Mouse (Mus musculus) embryonic facial prominence, embryonic 11.5 days (tissue): ENCODE data around the gene Gpr37l1. TPM values are rescaled to one million over a fixed set of nuclear protein-coding genes. Genes with fewer than 3 reads are reported as not detected.

Experiments used
- ATAC-seq: fragments of 200-750 bp; cut with Nextera tagmentation; replicated peaks from 2 replicates; pipeline ENCODE4 v1.8.0; 2017; ENCODE audit warnings: low read depth; ENCODE audit not compliant: insufficient number of reproducible peaks, low FRiP score, low TSS enrichment
- DNase-seq: peaks from one replicate; pipeline ENCODE4 v3.0.0-alpha.2; 2015; ENCODE audit warnings: low spot score
- H3K27ac ChIP-seq: fragments of 300-500 bp; sonication (generic); replicated peaks from 2 replicates; pipeline ENCODE4 v1.5.1; 2014; ENCODE audit warnings: mild to moderate bottlenecking, low read depth, low read length, control low read depth
- H3K27me3 ChIP-seq: fragments of 300-500 bp; sonication (generic); 2 replicates; pipeline ENCODE4 v1.6.1; 2014; ENCODE audit warnings: mild to moderate bottlenecking, low read length, moderate library complexity, mixed read lengths; ENCODE audit not compliant: control insufficient read depth, insufficient read depth
- H3K36me3 ChIP-seq: fragments of 300-500 bp; sonication (generic); replicated peaks from 2 replicates; pipeline ENCODE4 v1.6.1; 2014; ENCODE audit warnings: low read depth, mild to moderate bottlenecking, low read length, moderate library complexity, mixed read lengths; ENCODE audit not compliant: control insufficient read depth, insufficient read depth
- H3K4me1 ChIP-seq: fragments of 300-500 bp; sonication (generic); 2 replicates; pipeline ENCODE4 v1.6.1; 2014; ENCODE audit warnings: low read length, mixed read lengths; ENCODE audit not compliant: control insufficient read depth, insufficient read depth
- H3K4me2 ChIP-seq: fragments of 300-500 bp; sonication (generic); 2 replicates; pipeline ENCODE4 v1.6.1; 2014; ENCODE audit warnings: low read depth, mild to moderate bottlenecking, control low read depth, low read length, moderate library complexity
- H3K4me3 ChIP-seq: fragments of 300-500 bp; sonication (generic); 2 replicates; pipeline ENCODE4 v1.5.1; 2014; ENCODE audit warnings: low read depth, low read length, control low read depth
- H3K9ac ChIP-seq: fragments of 300-500 bp; sonication (generic); replicated peaks from 2 replicates; pipeline ENCODE4 v1.6.1; 2014; ENCODE audit warnings: mild to moderate bottlenecking, control low read depth, low read length
- H3K9me3 ChIP-seq: fragments of 300-500 bp; sonication (generic); replicated peaks from 2 replicates; pipeline ENCODE4 v1.6.1; 2016; ENCODE audit warnings: mild to moderate bottlenecking, low read length, inconsistent platforms, mixed read lengths; ENCODE audit not compliant: control insufficient read depth
- WGBS: fragments of 180-500 bp; shearing (Covaris S2); extraction: QIAGEN DNeasy Blood & Tissue Kit; methylation state at CpG from one replicate; pipeline ENCODE4 v1.1.7; 2014; 5-methylcytosine and 5-hydroxymethylcytosine counted together
- polyA plus RNA-seq: library from polyadenylated mRNA; unstranded; fragments of >200 nt; fragmentation: Nextera tagmentation; extraction: Ambion mirVana; gene quantifications from 2 replicates; pipeline ENCODE4 v1.2.1, GENCODE M21; 2014

Gpr37l1 gene
- polyA plus RNA-seq, 1 experiment from 2014 or later = not detected

DNA sequence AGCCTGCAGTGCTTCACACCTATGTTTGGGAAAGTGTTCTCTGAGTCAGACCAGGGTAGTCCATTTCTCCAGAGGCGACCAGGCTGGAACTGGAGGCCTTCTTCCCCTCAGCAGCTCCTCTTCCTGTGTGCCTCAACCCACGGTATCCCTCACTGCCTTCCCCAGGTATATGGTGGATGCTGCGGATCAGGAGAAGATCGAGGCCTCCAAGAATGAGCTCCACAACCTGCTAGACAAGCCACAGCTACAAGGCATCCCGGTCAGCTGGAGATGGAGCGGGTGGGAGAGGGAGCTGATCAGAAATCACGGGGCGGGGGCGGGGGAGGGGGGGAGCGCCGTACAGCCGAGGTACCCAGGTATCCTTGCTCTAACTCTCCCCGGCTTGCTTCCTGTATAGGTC, 13.5 kb downstream of the Gpr37l1 start:
- WGBS = 23% methylated on average over 11 of the region's 13 CpGs
- H3K27me3 ChIP-seq = no peaks in the 10 kb centered on the region
- peak overlapping the region; percentile 59 for H3K9ac ChIP-seq
- DNase-seq (no peak), ATAC-seq (peak; percentile 5; the same call in 1 of the 2 replicates)
- H3K4me1 ChIP-seq = no peaks in the 10 kb centered on the region
- peak overlapping the region; percentile 84 for H3K27ac ChIP-seq
- no peaks in the 10 kb centered on the region; the same call in none of the 2 replicates for H3K36me3 ChIP-seq
- H3K9me3 ChIP-seq = no peaks in the 10 kb centered on the region
- H3K4me3 ChIP-seq = no peak overlapping the region
- peak overlapping the region; percentile 24; the same call in 1 of the 2 replicates for H3K4me2 ChIP-seq

DNA sequence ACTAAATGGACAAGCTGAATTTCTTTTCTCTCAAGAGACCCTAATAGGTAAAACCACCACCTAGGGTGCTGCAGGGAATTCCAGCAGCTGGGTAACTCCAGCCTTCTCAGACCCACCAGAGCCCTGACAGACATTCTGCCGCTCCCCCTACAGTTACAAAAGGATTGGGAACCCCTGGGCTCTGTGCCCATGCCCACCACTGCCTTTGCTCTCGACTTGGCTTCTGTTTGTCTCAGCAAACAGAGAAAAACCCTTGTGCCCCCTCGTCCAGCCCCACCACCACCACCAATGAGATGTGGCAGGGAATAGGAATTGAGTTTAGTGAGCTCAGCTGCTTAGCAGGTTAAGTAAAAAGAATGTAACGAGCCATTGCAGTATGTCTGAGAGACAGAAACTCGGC, 18.5 kb downstream of the Gpr37l1 start:
- DNase-seq (no peak), ATAC-seq (no peak)
- H3K27me3 ChIP-seq = no peaks in the 10 kb centered on the region
- no peak overlapping the region for H3K4me2 ChIP-seq
- H3K4me1 ChIP-seq = 0 out of 2 replicates have a peak, but pooled peaks cover 3% of the 10 kb centered on the region
- no peaks in the 10 kb centered on the region for H3K9me3 ChIP-seq
- no peak overlapping the region for H3K9ac ChIP-seq
- 69% methylated on average over 5 of the region's 5 CpGs for WGBS
- no peaks in the 10 kb centered on the region for H3K36me3 ChIP-seq
- no peak overlapping the region for H3K4me3 ChIP-seq
- no peak overlapping the region for H3K27ac ChIP-seq

DNA sequence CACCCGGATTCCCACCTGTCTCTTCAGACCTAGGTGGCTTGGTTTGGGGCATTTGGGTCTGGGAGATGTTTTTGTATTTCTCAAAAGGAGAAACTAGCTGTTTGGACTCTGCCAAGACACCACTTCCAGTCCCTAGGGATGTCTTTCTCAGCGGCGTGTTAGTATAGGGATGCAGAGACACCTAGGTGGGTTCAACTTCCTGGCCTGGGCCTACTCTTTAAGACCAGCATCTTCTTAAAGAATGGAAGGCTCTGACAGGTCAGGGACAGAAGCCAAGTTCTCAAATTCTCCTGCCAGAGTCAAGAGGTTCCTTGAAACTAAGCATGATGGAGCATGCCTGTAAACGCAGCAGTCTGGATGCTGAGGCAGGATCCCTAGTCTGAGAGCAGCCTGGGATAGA, 19.0 kb downstream of the Gpr37l1 start:
- Histone ChIP-seq H3K4me3 (peak overlapping the region; percentile 90), H3K36me3 (no peaks in the 10 kb centered on the region), H3K9ac (no peak overlapping the region; the same call in none of the 2 replicates), H3K4me1 (0 out of 2 replicates have a peak, but pooled peaks cover 3% of the 10 kb centered on the region), H3K4me2 (peak overlapping the region; percentile 83; the same call in 1 of the 2 replicates), H3K27me3 (no peaks in the 10 kb centered on the region), H3K9me3 (no peaks in the 10 kb centered on the region), H3K27ac (no peak overlapping the region)
- ATAC-seq (no peak), DNase-seq (no peak)
- 70% methylated on average over 4 of the region's 4 CpGs for WGBS

DNA sequence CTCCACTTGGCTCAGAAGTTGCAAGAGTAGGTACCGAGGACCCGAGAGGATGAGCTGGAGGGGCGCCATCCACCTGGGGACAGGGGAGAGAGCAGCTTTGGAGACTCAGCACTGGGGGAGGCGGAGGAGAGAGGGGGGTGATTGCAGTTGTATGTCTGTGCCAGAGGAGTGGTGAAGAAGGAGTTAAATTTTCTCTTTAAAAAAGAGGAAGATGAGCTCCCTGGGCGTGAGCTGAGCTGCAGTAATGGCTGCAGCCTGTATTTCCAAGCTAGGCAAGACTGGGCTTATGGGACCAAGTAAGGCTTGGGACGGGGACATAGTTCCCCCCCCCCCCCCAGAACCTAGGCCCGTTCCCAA, 19.8 kb downstream of the Gpr37l1 start:
- no peaks in the 10 kb centered on the region for H3K9me3 ChIP-seq
- H3K4me3 ChIP-seq = peak overlapping the region; percentile 90
- H3K4me2 ChIP-seq = peak overlapping the region; percentile 83
- H3K36me3 ChIP-seq = no peaks in the 10 kb centered on the region
- WGBS = 2% methylated on average over 7 of the region's 7 CpGs
- H3K9ac ChIP-seq = peak overlapping the region; percentile 87
- 0 out of 2 replicates have a peak, but pooled peaks cover 3% of the 10 kb centered on the region for H3K4me1 ChIP-seq
- H3K27me3 ChIP-seq = no peaks in the 10 kb centered on the region
- H3K27ac ChIP-seq = no peak overlapping the region
- ATAC-seq (no peak), DNase-seq (peak; percentile 45)

DNA sequence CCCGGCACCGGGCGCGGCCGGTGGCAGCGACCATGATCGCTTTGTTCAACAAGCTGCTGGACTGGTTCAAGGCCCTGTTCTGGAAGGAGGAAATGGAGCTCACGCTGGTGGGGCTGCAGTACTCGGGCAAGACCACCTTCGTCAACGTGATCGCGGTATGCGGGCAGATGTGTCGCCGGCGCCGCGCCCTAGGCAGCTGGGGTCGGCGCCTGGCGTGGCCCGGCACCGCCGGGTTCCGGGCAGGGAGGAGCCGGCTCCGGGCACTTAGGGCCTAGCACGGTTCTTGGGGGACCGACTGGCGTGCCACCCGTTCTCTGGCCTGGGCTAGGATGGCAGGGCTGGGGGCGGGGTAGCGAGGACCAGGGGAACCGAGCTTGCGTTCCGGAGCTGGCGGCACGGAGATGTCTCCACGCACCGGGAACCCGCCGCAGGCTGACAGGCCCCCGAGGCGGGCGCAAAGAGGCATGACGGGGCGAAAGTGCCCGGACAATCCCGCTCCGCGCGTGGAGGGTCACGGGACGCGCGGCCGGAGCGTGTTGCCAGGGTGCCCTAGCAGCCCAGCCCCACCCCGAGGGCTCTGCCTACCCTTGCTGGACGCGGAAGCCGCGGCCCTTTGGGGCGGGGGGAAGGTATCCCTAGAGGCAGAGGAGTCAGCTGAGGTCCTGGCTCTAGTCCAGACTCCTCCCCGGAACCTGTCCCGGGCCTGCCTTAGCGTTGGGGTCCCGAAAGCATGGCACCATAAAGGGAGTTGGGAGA, 20.4 kb downstream of the Gpr37l1 start:
- Histone ChIP-seq H3K4me2 (peak overlapping the region; percentile 83), H3K9ac (peak overlapping the region; percentile 87), H3K9me3 (no peaks in the 10 kb centered on the region), H3K27ac (peak overlapping the region; percentile 74), H3K27me3 (no peaks in the 10 kb centered on the region), H3K36me3 (no peaks in the 10 kb centered on the region), H3K4me3 (peak overlapping the region; percentile 90), H3K4me1 (0 out of 2 replicates have a peak, but pooled peaks cover 3% of the 10 kb centered on the region)
- under 1% methylated on average over 67 of the region's 69 CpGs for WGBS
- peak; percentile 63 for ATAC-seq
- DNase-seq = peak; percentile 67

DNA sequence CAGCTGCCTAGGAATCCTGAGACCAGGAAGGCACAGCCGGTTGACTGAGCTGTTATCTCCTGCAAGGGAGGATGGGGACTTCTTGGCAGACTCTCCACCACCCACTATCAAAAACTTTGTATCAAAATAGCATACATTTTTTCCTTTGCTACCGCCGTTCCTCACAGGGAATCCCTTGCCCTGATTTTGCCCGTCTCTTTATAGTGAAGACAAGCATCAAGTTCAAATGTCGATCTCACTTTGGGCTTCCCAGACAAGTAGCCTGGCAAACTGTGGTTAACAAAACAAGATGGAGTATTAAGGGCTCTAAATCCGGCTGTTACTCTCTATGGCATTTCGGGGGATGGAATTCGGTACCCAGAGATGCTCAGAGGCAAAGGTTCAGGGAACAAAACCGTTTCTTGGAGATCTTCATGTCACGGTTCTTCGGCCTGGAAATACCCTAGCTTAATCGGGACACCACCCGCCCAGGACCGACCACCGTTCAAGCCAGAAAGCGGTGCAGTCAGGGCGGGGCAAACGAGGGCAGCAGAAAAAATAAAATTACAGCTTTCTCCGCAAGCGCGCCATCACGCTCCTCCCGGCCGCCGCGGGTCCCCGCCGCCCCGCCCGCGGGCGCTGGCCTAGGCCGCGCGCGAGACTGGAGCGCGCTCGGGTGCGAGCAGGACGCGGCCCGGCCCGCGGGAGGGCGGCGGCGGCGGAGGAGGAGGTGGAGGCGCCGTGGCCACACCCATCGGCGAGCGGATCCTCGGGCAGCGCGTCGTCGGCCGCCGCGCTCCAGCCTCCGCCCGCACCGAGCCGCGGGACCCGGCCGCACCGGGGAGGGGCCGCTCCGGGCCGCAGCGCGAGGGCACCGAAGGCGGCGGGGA, 21.2 kb downstream of the Gpr37l1 start, which contains the start of gene Arl8a:
Gene Arl8a, plus strand, starts transcription at position 748 of the 869 bp plus-strand sequence.
- Histone ChIP-seq H3K36me3 (no peaks in the 10 kb centered on the region), H3K4me1 (0 out of 2 replicates have a peak, but pooled peaks cover 3% of the 10 kb centered on the region), H3K9ac (peak within 1 kb of the TSS; percentile 87), H3K9me3 (no peaks in the 10 kb centered on the region), H3K4me2 (peak within 1 kb of the TSS; percentile 83), H3K27ac (peak within 1 kb of the TSS; percentile 74), H3K27me3 (no peaks in the 10 kb centered on the region), H3K4me3 (peak within 1 kb of the TSS; percentile 90)
- DNase-seq = peak; percentile 89
- ATAC-seq = peak; percentile 69
- WGBS = under 1% methylated on average over 77 of the region's 78 CpGs

DNA sequence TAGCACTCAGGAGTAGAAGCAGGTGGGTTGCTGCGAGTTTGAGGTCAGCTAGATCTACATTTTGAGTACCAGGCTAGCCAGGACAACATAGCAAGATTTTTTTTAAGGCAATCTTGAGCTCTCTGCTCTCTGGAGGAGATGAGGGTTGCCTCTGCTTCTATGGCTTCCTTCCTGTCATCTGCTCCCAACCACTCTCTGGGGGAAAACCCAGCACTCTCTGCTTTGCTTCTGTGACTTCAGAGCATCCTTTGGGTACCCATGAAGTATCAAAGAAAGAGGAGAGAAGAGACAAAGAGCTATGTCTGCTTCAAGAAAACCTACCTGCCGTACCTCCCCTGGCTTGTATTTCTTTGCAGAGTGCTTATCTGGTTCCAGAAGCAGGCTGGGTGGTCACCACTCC, 23.5 kb downstream of the Gpr37l1 start:
- 89% methylated on average over 2 of the region's 2 CpGs for WGBS
- Histone ChIP-seq H3K4me3 (no peak overlapping the region), H3K9me3 (no peaks in the 10 kb centered on the region), H3K4me1 (0 out of 2 replicates have a peak, but pooled peaks cover 3% of the 10 kb centered on the region), H3K27me3 (no peaks in the 10 kb centered on the region), H3K9ac (no peak overlapping the region), H3K4me2 (no peak overlapping the region), H3K36me3 (no peaks in the 10 kb centered on the region), H3K27ac (no peak overlapping the region)
- ATAC-seq = no peak
- DNase-seq = no peak
